Mouse (Mus musculus) forebrain, embryonic 14.5 days (tissue): Measurements from ENCODE around the gene Phox2b. TPM values are rescaled to one million over a fixed set of nuclear protein-coding genes. Genes with fewer than 3 reads are reported as not detected.

Source experiments
- ATAC-seq: fragments of 200-750 bp; cut with Nextera tagmentation; 2 replicates; pipeline ENCODE4 v1.8.0; 2017; ENCODE audit warnings: mild to moderate bottlenecking, moderate library complexity
- DNase-seq: peaks from one replicate; pipeline ENCODE4 v3.0.0-alpha.2; 2015; ENCODE audit warnings: low spot score
- H3K27ac ChIP-seq: fragments of 300-500 bp; sonication (generic); 2 replicates; pipeline ENCODE4 v1.5.1; 2014; ENCODE audit warnings: low read depth, mild to moderate bottlenecking, control low read depth, low read length, moderate library complexity
- H3K27me3 ChIP-seq: fragments of 300-500 bp; sonication (generic); replicated peaks from 2 replicates; pipeline ENCODE4 v1.6.1; 2014; ENCODE audit warnings: low read length, control low read depth, mixed read lengths; ENCODE audit not compliant: control insufficient read depth, insufficient read depth
- H3K36me3 ChIP-seq: fragments of 300-500 bp; sonication (generic); 2 replicates; pipeline ENCODE4 v1.6.1; 2014; ENCODE audit warnings: low read length, control low read depth; ENCODE audit not compliant: control insufficient read depth, insufficient read depth
- H3K4me1 ChIP-seq: fragments of 300-500 bp; sonication (generic); 2 replicates; pipeline ENCODE4 v1.6.1; 2014; ENCODE audit warnings: antibody characterized with exemption, low read length, control low read depth; ENCODE audit not compliant: control insufficient read depth, insufficient read depth
- H3K4me2 ChIP-seq: fragments of 300-500 bp; sonication (generic); 2 replicates; pipeline ENCODE4 v1.6.1; 2014; ENCODE audit warnings: mild to moderate bottlenecking, control low read depth, low read length
- H3K4me3 ChIP-seq: fragments of 300-500 bp; sonication (generic); 2 replicates; pipeline ENCODE4 v1.5.1; 2014; ENCODE audit warnings: low read depth, low read length, control low read depth
- H3K9ac ChIP-seq: fragments of 300-500 bp; sonication (generic); 2 replicates; pipeline ENCODE4 v1.6.1; 2014; ENCODE audit warnings: mild to moderate bottlenecking, low read length, control low read depth, moderate library complexity
- H3K9me3 ChIP-seq: fragments of 300-500 bp; sonication (generic); replicated peaks from 2 replicates; pipeline ENCODE4 v1.6.1; 2016; ENCODE audit warnings: low read length, control low read depth, mixed read lengths; ENCODE audit not compliant: control insufficient read depth
- WGBS: fragments of 180-500 bp; shearing (Covaris S2); extraction: QIAGEN DNeasy Blood & Tissue Kit; methylation state at CpG from one replicate; pipeline ENCODE4 v1.1.7; 2014; 5-methylcytosine and 5-hydroxymethylcytosine counted together
- polyA plus RNA-seq: library from polyadenylated mRNA; unstranded; fragments of >200 nt; fragmentation: Nextera tagmentation; extraction: Ambion mirVana; gene quantifications from 2 replicates; pipeline ENCODE4 v1.2.1, GENCODE M21; 2014

Gene Phox2b
- polyA plus RNA-seq, 1 experiment from 2014 or later, result not detected

- Histone ChIP-seq H3K9ac (no peak overlapping the region), H3K27me3 (peaks cover 85% of the 10 kb centered on the region), H3K27ac (no peak overlapping the region), H3K4me2 (peak overlapping the region; percentile 40), H3K36me3 (no peaks in the 10 kb centered on the region), H3K4me3 (peak overlapping the region; percentile 18), H3K4me1 (peaks cover 3% of the 10 kb centered on the region), H3K9me3 (no peaks in the 10 kb centered on the region)
- ATAC-seq (no peak), DNase-seq (no peak)
- under 1% methylated on average over 46 of the region's 47 CpGs for WGBS
Observed at GRCm38 (mm10) chr5:67095651-67096377, 3.3 kb downstream of the Phox2b start.

- Histone ChIP-seq H3K9me3 (no peaks in the 10 kb centered on the region), H3K36me3 (no peaks in the 10 kb centered on the region), H3K27ac (no peak overlapping the region), H3K4me3 (no peak overlapping the region), H3K27me3 (peaks cover 87% of the 10 kb centered on the region), H3K9ac (no peak overlapping the region), H3K4me1 (peaks cover 3% of the 10 kb centered on the region), H3K4me2 (no peak overlapping the region)
- DNase-seq, result no peak
- WGBS, result 2% methylated on average over 15 of the region's 15 CpGs
- ATAC-seq, result no peak
Observed at GRCm38 (mm10) chr5:67095153-67095552, 3.9 kb downstream of the Phox2b start.

- H3K9me3 ChIP-seq, result no peaks in the 10 kb centered on the region
- no peak overlapping the region for H3K4me3 ChIP-seq
- H3K4me1 ChIP-seq, result peaks cover 3% of the 10 kb centered on the region
- no peak overlapping the region for H3K4me2 ChIP-seq
- peaks cover 78% of the 10 kb centered on the region for H3K27me3 ChIP-seq
- H3K27ac ChIP-seq, result no peak overlapping the region
- WGBS, result 17% methylated on average over 2 of the region's 2 CpGs
- no peak for ATAC-seq
- H3K36me3 ChIP-seq, result no peaks in the 10 kb centered on the region
- no peak for DNase-seq
- H3K9ac ChIP-seq, result no peak overlapping the region
Observed at GRCm38 (mm10) chr5:67093991-67094390, 5.1 kb downstream of the Phox2b start.

GRCm38 (mm10) chr5:67091766-67092165 lies 7.3 kb downstream of the Phox2b start:
- H3K27me3 ChIP-seq, result peaks cover 58% of the 10 kb centered on the region

GRCm38 (mm10) chr5:67090856-67091255 lies 8.2 kb downstream of the Phox2b start:
- ATAC-seq (no peak), DNase-seq (no peak)
- Histone ChIP-seq H3K9me3 (no peaks in the 10 kb centered on the region), H3K27ac (no peak overlapping the region), H3K4me1 (no peaks in the 10 kb centered on the region), H3K4me2 (no peak overlapping the region), H3K27me3 (peaks cover 50% of the 10 kb centered on the region), H3K9ac (no peak overlapping the region), H3K36me3 (no peaks in the 10 kb centered on the region), H3K4me3 (no peak overlapping the region)
- WGBS, result 84% methylated on average over 5 of the region's 5 CpGs

More at GRCm38 (mm10) chr5:67091766-67092165, 7.3 kb downstream of the Phox2b start:
- H3K4me2 ChIP-seq, result no peak overlapping the region
- H3K27ac ChIP-seq, result no peak overlapping the region
- no peaks in the 10 kb centered on the region for H3K9me3 ChIP-seq
- peak; percentile 62 for ATAC-seq
- peak; percentile 72 for DNase-seq
- WGBS, result 12% methylated on average over 4 of the region's 4 CpGs
- H3K4me3 ChIP-seq, result no peak overlapping the region
- no peak overlapping the region for H3K9ac ChIP-seq
- H3K36me3 ChIP-seq, result no peaks in the 10 kb centered on the region
- peaks cover 3% of the 10 kb centered on the region for H3K4me1 ChIP-seq

- peaks cover 6% of the 10 kb centered on the region; the same call in 1 of the 2 replicates for H3K9me3 ChIP-seq
- H3K4me2 ChIP-seq, result no peak overlapping the region
- H3K27ac ChIP-seq, result no peak overlapping the region
- no peaks in the 10 kb centered on the region for H3K4me1 ChIP-seq
- no peak for ATAC-seq
- no peaks in the 10 kb centered on the region for H3K27me3 ChIP-seq
- 32% methylated on average over 6 of the region's 6 CpGs for WGBS
- no peak for DNase-seq
- H3K9ac ChIP-seq, result no peak overlapping the region
- no peaks in the 10 kb centered on the region for H3K36me3 ChIP-seq
- H3K4me3 ChIP-seq, result no peak overlapping the region
Observed at GRCm38 (mm10) chr5:67083117-67083516, 16.0 kb downstream of the Phox2b start.

GRCm38 (mm10) chr5:67063596-67063995 lies 35.5 kb downstream of the Phox2b start:
- H3K27me3 ChIP-seq, result no peaks in the 10 kb centered on the region
- no peak overlapping the region for H3K9ac ChIP-seq
- ATAC-seq (no peak), DNase-seq (no peak)
- H3K27ac ChIP-seq, result no peak overlapping the region
- H3K4me3 ChIP-seq, result no peak overlapping the region
- no peaks in the 10 kb centered on the region for H3K4me1 ChIP-seq
- WGBS, result 89% methylated on average over 9 of the region's 9 CpGs
- no peak overlapping the region for H3K4me2 ChIP-seq
- no peaks in the 10 kb centered on the region for H3K36me3 ChIP-seq
- no peaks in the 10 kb centered on the region for H3K9me3 ChIP-seq

GRCm38 (mm10) chr5:67060519-67060918 lies 38.6 kb downstream of the Phox2b start:
- Histone ChIP-seq H3K9me3 (no peaks in the 10 kb centered on the region), H3K4me2 (no peak overlapping the region), H3K4me1 (no peaks in the 10 kb centered on the region), H3K27me3 (no peaks in the 10 kb centered on the region), H3K36me3 (peaks cover 2% of the 10 kb centered on the region; the same call in 1 of the 2 replicates), H3K9ac (no peak overlapping the region), H3K4me3 (no peak overlapping the region), H3K27ac (no peak overlapping the region)
- DNase-seq (peak; percentile 13), ATAC-seq (0 out of 2 replicates have a peak, but pooled peaks have one; percentile 20)
- 71% methylated on average over 2 of the region's 4 CpGs for WGBS

GRCm38 (mm10) chr5:67057803-67058202 lies 41.3 kb downstream of the Phox2b start:
- no peaks in the 10 kb centered on the region for H3K9me3 ChIP-seq
- H3K4me1 ChIP-seq, result no peaks in the 10 kb centered on the region
- H3K4me3 ChIP-seq, result no peak overlapping the region
- H3K27me3 ChIP-seq, result no peaks in the 10 kb centered on the region
- 82% methylated on average over 6 of the region's 6 CpGs for WGBS
- no peak overlapping the region for H3K9ac ChIP-seq
- H3K27ac ChIP-seq, result no peak overlapping the region
- DNase-seq (no peak), ATAC-seq (no peak)
- H3K4me2 ChIP-seq, result no peak overlapping the region
- peaks cover 18% of the 10 kb centered on the region; the same call in 1 of the 2 replicates for H3K36me3 ChIP-seq
